Mouse (Mus musculus) left cerebral cortex, adult 18-20 months (tissue): ENCODE results near the gene Gm49395. TPM values are rescaled to one million over a fixed set of nuclear protein-coding genes. Genes with fewer than 3 reads are reported as not detected.

ENCODE experiments used
- DNase-seq, 2 experiments: peaks; one replicate each; pipeline ENCODE4 v3.0.0; 2021 to 2022; ENCODE audit warnings: low spot score in 2 of 2, mixed read lengths in 1 of 2
- total RNA-seq, 2 experiments: library from RNA; stranded (reverse); gene quantifications; 2 replicates each; pipeline ENCODE4 v1.2.3; 2021

The Gm49395 gene
- total RNA-seq, 2 experiments from 2014 or later: 3.4 to 3.7 TPM

GRCm38 (mm10) chr13:115100381-115101177, 1.1 kb downstream of the Gm49395 start:
- no peak for DNase-seq

DNA sequence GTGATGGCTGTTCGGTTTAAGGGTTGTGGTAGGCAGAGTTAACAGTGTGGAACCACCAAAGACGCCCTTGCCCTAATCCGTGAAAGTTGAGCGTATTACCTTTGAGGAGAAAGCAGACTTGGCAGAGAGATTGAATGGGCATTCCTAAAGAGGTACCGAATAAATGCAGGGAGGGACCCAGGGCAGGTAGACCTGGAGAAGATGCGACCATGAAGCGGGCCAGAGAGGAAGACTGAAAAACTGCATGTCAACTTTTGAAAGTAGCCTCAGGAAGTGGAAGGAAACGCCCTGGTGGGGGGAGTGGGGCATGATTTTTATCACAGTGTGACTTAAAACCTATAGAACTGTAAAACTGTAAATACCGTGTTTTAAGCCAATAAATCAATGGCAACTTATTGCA, 2.3 kb downstream of the Gm49395 start:
- no peak for DNase-seq

GRCm38 (mm10) chr13:115098227-115098626, 3.5 kb downstream of the Gm49395 start:
- DNase-seq: no peak

GRCm38 (mm10) chr13:115096965-115097364, 4.8 kb downstream of the Gm49395 start:
- DNase-seq: no peak

DNA sequence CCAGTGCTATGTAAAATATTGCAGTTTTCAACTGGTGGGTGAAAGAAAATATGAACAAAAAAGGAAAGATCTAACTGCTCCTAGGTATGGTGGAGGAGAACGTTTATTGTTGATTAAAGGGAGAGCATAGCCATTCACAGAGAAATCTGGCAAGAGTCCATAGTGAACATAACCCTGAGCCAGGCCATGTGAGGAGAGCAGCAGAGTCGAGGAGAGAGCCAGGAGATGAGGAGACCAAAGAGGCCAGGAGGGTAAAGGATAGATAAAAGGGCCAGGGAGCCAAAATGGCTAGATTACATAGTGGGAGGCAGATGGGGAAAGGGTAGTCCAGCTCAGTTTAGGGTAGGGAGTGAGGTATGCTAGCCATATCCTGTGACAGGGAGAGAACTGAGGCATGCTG, 5.5 kb downstream of the Gm49395 start:
- DNase-seq: no peak

DNA sequence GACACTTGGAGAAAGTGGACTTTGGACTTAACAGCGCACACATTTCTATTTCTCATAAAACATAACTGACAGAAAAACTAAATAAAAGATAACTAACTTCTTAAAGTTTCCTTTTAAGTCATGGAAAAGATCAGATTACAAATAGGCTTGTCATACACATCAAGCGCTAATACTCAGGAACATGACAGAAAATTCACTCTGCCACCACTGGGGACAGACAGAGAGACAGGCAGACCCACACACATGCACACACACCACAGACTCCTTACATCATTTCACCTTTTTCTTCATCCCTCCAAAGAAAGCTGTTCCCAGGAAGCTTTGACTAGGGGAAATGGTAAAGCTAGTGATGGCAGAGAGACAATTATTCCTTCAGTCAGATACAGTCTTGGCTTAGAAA, 6.3 kb downstream of the Gm49395 start:
- no peak for DNase-seq

GRCm38 (mm10) chr13:115091511-115091910, 10.2 kb downstream of the Gm49395 start:
- no peak for DNase-seq

GRCm38 (mm10) chr13:115090977-115091445, 10.7 kb downstream of the Gm49395 start:
- DNase-seq: no peak

DNA sequence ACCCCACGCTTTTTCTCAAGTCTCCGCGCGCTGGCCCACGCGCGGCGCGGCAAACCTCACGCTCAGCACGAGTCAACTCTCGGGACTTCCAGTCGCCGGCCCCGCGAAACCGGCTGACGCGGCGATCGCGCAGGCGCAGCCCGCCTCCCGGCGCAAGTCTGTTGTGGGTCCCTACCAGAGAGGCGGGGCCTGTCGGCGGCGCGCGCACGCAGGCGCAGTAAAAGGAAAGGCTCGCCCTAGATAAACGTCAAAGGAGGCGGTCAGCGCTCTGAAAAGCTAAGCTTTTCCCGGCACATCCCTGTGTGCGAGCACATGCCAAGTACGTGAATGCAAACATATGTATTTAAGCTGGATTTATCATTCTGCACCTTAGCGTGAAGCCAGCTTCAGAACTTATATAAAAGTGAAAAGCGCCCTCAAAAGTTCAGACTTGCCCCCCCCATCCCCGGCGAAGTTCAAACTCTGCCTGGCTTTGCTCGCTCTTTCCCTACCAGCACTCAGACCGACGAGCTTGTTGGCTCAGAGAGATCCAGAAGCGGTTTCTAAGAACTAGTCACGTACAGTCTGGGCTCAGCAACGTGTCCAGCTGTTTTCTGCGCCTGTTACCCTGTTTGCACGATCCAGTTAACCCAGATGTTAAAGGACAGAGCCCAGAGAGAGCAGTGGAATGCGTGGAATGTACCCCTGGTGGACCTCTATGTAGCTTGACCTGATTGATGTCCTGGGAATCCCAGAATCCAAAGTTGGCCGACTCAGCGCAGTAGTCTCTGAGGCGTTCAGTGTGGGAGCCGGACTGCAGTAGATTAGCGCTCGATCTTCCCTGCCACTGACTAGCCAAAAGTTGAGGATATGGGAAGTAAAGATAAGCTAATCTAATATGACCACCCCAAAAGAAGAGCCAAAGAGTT, 11.4 kb downstream of the Gm49395 start, which contains the start of gene Pelo:
Gene Pelo (minus strand): TSS at position 118 of the 908 bp plus-strand sequence.
- DNase-seq: peak; percentile 95 to 96

- DNase-seq: peak in 1 of 2 experiments; percentile 18
These were observed 12.2 kb downstream of the Gm49395 start for GRCm38 (mm10) chr13:115089395-115090025.

DNA sequence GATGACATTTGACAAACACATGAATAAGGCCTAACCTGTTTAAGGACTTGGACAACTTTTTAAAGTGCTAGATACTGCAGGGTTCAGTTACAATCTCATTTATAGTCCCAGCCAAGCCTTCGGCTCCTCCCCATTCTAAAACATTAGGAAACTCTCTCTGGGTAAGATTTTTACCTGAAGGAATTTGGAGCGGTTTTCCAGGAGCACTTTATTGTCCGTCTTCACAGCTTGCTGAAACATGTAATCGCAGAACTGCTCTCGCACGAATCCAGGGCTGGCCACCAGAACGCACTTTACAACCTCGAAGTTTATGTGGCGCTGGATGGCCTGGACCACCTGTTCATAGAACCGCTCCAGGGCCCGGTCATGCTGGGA, 12.7 kb downstream of the Gm49395 start:
- DNase-seq: no peak

- no peak for DNase-seq
These were observed 15.7 kb downstream of the Gm49395 start for GRCm38 (mm10) chr13:115085974-115086373.

DNA sequence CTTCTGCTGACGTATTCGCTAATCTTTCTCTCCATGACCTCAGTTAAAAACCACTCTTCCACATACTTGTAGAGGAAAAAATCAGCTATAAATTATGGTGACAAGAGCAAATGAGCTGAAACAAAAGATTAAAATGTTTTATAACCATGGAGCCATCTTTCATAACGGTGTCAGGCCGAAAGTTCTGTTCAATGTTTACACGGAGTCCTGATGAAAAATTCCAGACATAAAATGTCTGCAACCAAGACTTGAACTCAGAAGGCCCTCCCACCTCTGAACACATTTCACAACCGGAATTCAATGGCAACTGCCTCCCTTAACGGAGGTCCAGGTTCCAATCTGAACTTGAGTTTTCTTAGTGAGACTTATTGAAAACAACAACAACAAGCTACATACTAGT, 19.4 kb downstream of the Gm49395 start:
- DNase-seq: no peak

GRCm38 (mm10) chr13:115079996-115080585, 21.6 kb downstream of the Gm49395 start:
- DNase-seq: no peak

DNA sequence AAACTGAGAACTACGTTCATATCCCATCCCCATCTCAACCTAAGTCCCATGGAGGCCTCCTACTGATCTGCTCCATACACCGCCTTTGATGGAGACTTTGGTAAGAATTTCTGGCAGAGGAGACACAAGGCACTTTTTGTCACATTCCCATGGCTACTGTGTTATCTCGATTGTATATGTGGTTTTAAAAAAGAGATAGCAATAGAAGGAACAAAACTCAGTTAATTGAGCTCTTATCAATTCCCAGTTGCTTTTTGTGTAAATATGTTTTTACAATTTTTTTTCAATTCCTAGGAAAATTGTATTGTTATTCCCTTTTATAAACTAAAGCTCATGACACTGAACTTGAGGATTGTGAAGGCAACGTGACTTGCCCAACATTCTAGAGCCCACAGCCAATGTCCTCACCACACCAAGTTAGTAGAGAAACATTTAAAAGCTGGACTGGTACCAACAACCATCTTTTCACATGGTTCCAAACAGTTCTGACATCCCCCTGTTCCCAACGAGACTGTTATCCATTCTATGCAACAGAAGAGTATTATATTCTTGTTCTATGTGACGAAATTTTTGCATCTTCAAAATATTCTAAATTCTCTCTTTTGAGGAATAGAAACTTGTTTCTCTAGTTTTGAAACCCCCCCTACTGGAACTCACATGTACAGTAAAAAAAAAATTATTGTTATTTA, 22.6 kb downstream of the Gm49395 start:
- no peak for DNase-seq

DNA sequence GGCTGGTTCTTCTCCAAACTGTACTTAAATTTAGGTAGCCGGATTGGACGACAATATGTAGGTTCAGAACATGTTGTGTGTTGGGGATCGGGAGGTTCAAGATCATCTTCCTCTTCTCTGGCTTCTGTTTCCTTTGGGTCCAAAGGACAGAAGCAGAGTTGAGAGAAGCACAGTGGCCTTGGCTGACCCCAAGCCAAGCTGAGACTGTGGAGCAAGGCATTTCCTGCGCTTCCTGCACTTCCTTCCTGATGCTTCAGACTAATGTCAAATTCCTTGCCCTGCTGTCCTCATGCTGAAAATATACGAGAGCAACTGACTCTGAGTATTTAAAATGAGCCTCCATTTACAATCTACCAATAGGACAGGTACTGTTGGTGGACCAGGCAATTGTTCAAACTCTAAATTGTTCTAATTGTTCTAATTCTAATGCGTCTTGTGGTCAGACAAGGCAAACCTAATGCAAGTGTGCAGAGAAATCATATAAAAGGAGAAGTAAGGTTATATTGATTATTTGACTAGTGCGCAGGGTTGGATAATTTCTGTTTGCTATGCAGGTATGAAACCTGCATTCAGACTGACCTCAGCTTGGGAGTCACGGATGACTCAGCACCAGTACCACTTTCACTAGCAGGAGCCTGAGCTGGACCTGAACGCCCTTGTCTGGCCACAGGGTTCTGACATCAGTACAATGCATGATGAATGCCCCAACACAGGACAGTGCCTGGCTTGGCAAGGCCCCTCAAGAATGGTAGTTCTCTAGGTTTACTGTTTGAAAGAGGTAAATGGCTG, 24.2 kb downstream of the Gm49395 start:
- no peak for DNase-seq

DNA sequence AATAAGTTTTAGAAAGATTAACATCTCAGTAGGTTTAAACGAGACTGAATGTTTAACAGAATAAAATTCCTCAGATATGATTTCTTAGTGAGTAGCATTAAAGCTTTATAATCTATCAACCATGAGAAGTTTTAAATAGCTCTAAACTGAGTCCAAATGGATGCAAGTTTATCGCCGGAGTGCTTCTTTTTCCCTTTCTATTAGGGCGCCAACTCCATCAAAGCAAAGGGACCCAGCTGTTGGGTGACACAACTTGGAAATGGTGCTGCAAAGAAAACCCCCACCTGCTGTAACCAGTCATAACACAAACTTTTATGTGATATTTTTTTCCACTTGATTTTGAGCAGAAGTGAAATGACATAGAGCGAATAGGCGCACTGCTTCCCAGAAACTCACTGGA, 29.3 kb downstream of the Gm49395 start:
- DNase-seq: no peak

- DNase-seq: no peak
These were observed 30.3 kb downstream of the Gm49395 start for GRCm38 (mm10) chr13:115071431-115071830.

- DNase-seq: no peak
These were observed 33.8 kb downstream of the Gm49395 start for GRCm38 (mm10) chr13:115067968-115068330.
